Mouse (Mus musculus) adipocyte (in vitro differentiated cells): Measurements from ENCODE around the gene Habp2.
"Not testable (repeated sequence)": the region's sequence is repeated elsewhere in the genome, so short reads cannot be mapped to it uniquely, and the experiment has no call there.

Experiments
- DNase-seq: peaks from one replicate; pipeline ENCODE4 v3.0.0-alpha.2; 2016; ENCODE audit warnings: low spot score

The Habp2 gene

GRCm38 (mm10) chr19:56296668-56297067 is 9.7 kb downstream of the Habp2 start:
- no peak for DNase-seq

DNA sequence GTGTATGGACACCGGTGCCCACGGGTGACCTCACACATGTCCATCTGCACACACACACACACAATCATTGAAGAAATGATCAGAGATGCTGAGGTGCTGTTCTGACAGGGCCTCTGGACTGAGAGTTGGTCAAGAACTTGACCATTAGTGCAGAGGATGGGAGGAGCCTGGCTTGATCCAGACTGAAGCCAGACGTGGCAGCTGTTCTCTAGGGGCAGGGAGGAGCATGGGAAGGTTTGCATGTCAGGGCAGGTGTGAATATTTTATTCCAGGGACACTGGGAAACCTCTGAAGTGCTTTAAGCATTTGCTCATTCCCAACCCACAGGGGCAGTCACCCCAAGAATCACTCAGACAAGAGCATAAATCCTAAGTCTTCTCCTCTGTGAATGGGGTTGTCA is 10.3 kb downstream of the Habp2 start:
- DNase-seq, result no peak

DNA sequence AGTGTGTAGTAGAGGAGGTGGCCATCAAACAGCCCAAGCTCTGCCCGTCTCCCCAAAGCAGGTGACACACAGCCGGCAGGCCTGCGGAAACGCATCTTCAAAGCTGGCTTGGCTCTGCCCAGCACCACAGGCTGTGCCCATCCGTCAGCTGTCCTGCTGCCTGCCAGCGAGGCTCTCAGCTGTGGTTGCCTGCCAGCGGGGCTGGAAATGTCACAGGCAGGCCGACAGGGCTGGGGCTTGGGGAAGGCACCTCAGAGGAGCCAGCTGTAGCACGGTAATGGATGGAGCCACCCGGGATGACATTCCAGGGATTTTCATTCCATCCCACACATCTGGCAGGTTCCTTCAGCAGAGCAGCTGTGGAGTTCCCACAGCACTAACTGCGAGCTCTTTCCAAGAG is 13.9 kb downstream of the Habp2 start:
- DNase-seq, result no peak

DNA sequence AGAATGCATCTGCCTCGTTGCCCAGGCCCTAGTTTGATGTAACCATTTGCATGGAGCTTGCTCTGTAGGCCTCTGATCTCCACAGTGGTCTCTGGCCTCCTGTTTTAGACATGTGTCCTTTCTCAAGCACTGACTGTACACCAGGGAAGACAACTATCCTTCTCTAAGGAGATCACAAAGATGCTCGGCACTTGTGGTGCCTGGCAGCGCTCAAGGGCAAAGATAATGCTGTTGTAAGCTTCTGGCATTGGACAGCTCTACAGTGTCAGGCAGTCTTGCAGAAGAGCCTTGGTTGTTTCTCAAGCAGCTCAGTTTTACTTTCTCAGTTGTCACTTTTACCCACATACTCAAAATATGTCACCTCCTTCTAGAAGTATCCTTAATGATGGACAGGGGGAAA is 29.6 kb downstream of the Habp2 start:
- no peak for DNase-seq

DNA sequence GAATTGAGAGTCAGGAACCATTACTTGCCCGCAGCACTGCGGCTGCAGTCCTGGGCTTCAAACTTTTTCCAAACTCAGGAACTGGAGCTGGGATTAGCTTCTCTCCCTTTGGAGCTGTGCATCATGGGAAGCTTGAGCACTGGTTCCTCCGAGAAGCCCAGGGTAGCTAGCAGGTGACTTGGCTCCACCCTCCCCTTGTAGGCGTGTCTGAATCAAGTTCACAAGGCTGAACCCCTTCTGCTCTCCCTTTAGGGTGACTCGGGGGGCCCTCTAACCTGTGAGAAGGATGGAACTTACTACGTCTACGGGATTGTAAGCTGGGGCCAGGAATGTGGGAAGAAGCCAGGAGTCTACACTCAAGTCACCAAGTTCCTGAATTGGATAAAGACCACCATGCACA is 32.3 kb downstream of the Habp2 start:
- no peak for DNase-seq

GRCm38 (mm10) chr19:56319629-56320028 is 32.7 kb downstream of the Habp2 start:
- DNase-seq, result no peak

DNA sequence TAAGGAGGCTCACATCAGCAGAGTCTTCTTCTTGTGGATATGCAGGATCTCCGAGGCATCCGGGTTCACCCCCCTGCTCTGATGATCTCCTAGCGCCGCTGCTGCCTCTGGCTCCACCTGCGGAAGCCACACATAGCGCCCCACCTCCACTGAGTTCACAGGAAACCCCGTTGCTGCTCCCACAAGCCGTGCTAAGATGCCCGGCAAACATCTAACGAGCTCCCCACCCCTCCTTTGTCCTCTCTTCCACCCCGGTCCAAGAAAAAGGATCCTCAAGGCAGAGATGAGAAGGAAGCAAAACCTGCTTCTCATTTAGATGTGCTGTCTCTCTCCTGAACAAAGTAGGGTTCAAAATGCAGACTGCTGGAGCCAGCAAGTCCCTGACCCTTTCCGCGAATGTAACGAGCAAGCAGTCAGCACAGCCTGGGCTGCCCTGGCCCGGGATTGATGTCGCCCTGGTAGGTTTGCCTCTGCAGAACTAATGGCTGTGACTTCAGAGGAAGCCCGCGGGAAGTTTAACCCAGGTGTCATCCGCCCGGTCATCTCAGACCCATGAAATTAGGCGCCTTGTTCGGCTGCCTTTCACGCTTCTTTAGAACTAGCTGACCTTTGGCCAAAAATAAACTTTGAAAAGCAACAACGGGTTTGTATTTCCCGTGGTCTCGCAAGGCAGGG is 33.4 kb downstream of the Habp2 start:
- DNase-seq, result no peak

DNA sequence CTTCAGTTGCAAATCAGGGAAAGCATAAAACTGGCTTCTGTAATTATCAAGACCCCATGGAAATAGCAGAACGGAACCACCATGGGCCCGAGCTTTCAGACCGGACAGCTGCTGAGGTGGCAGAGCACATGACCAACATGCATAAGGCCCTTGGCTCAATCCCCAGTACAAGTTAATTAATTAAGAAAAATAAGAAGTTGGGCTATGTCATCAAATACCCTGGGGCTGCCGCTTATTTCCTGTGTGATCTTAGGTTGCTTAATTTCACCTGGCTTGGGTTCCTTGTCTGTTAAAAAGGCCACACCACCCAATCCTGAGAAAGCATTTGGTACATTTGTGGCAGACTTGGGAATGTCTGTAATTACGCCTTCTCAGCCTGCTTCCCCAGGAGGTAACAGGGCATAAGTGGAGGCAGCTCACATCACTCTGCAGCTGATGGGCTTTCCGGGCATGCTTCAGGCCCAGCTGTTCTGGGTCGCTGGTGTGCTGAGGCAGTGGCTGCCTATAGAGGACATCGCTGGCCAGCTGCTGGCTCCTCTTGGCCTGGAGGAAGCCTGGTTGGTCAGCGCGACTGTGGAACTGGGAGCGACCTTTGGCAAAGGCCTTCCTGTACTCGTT is 34.5 kb downstream of the Habp2 start:
- no peak for DNase-seq

DNA sequence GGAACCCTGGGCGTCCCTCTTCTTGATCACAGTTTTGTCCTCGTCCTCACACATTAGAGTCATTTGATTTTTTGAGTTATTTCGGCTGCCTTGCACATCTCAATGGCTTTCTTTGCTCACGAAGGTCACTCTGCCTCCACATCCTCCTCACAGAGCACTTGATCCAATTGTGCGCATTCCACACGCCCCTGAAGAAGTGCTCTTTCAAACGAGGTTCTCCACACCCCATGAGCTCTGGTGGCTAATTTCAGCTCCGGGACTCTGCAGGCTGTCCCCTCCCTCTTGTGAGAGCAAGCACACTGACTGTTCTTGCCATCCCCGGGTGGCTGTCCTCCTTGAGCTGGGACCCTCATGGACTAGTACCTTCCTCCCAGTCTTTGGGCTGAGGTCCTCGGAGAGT is 38.7 kb downstream of the Habp2 start:
- DNase-seq, result no peak

GRCm38 (mm10) chr19:56326243-56326855 is 39.4 kb downstream of the Habp2 start:
- no peak for DNase-seq

DNA sequence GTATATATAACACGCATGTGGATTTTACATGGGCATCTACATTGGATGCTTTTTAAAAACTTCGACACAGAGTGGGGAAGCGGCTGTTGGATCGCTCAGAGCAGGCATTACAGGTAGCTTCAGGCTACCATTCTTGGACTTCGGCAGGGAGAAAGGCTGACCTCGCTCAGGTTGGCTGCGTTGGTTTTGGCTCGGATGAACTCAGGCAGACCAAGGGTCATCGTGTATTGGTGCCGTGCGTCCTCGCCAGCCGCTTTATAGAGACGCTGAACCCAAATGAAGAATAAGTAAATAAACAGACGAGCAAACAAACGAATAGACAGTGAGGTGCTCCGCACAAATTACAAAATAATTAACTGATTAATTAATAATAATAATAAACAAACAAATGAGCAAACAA is 49.4 kb downstream of the Habp2 start:
- no peak for DNase-seq

- no peak for DNase-seq
Measured at GRCm38 (mm10) chr19:56336826-56337225, 49.9 kb downstream of the Habp2 start.

GRCm38 (mm10) chr19:56342006-56342405 is 55.1 kb downstream of the Habp2 start:
- DNase-seq, result no peak

DNA sequence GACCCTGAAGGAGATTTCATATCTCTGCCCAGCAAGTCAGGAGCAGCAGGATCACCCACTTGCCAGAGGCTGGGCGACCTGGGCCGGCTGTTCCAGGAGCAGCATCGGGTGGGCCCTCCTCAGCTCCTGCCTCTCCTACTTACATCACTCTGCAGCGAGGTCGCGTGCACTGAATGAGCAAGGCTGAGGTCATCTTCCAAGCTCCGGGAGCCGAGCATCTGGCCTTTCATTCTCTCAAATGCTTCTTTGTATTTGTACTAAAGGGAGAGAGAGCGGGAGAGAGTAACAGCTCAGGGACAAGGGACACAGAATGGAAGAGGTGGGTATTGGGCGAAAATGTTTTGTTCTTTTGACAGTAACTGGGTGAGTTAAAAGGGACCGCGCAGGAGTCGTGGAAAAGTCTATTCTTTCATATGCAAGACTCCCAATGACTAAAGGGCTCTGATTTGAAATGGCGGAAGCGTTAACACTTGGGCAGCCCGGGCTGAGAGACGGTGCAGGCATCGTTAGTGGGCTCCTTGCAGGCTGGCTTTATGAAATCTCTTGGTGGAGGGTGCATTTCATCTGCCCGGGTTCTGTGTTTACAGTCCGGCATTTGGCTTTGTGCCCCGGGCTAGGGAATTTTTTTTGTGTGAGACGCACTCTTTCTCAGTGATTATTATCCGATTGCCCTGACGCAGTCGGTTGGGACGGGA is 57.1 kb downstream of the Habp2 start:
- no peak for DNase-seq

DNA sequence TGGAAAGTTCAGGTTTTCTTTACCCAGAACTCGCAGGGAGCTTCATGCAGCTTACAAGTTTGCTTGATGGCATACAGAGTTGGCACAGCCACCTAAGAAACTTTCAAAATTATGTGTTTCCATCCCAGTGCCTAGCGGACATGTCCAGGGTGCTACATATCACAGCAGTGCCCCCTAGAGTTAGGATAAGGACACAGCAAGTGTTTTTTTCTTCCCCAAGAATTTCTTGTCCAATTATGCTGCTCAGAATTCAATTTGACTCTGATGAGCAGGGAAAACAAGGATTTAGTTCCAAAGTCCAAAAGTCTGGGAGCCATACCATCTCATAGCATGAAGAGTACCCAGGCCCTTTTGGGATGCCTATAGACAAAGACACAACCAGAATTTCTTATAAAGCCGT is 59.1 kb downstream of the Habp2 start:
- DNase-seq, result peak; percentile 20

GRCm38 (mm10) chr19:56346750-56347149 is 59.8 kb downstream of the Habp2 start:
- DNase-seq, result no peak

DNA sequence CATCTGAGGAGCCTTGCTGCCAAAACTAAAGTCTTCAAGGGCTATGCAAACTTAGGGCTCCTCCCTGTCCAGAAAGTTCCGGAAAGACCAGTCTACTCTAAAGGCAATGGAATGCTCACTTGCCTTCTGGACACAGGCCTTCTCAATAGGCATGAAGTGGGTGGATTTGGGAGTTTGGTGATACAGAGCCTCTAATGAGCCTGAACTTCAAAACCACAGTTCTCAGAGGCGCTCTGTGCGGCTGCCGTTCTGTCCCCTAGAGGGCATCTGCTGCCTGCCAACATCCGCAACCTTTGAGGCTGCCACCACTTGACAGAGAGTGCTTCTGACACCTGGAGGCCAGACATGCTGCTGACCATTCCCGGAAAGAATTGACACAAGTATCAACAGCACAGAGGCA is 62.4 kb downstream of the Habp2 start:
- DNase-seq, result no peak

DNA sequence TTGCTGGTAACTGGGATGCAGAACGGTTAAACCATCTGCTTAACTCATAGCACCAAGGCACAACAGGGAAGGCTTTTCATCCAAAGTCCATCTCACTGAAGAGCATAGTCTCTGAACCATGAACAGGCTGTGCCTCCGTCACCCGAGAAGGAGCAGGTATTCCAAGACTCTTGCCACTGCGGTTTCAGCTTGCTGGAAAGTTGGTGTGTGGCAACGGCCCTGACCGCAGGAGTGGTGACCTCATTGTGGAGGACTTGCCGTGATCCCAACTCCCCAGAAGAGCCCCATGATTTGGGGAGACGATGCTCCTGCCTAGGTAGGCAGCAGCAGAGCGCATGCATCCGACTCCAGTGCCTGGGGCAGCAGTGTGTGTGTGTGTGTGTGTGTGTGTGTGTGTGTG is 66.8 kb downstream of the Habp2 start:
- DNase-seq, result no peak

DNA sequence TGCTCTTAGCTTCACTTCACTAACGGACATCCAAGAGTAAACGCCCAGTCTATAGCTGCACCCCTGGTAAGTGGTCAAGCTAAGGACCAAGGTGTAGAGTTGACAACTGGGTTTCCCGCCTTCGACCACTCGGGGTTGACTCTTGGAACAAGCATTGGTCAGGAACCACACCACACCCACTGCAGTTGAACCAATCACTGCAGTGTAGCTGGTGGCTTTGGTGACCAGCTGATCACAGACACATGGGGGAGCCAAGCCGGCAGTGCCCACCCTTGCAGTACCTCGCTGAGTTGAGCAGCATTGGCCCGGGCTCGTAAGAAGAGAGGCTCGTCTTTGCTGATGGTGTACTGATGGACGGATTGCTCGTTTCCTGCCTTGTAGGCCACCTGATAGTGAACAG is 68.3 kb downstream of the Habp2 start:
- DNase-seq, result no peak

- peak; percentile 64 for DNase-seq
Measured at GRCm38 (mm10) chr19:56356480-56357373, 69.8 kb downstream of the Habp2 start.

- DNase-seq, result not testable (repeated sequence)
Measured at GRCm38 (mm10) chr19:56357374-56357708, 70.4 kb downstream of the Habp2 start.

GRCm38 (mm10) chr19:56358890-56359289 is 72.0 kb downstream of the Habp2 start:
- DNase-seq, result no peak
